Mouse (Mus musculus): ENCODE measurements around the gene Fermt1. TPM values are rescaled to one million over a fixed set of nuclear protein-coding genes. Genes with fewer than 3 reads are reported as not detected.
A peak's percentile ranks its signal among the peaks of the same experiment; 100 is the strongest.

The Fermt1 gene
- total RNA-seq, 2 experiments from 2014 or later: 0.40 to 0.59 TPM

DNA sequence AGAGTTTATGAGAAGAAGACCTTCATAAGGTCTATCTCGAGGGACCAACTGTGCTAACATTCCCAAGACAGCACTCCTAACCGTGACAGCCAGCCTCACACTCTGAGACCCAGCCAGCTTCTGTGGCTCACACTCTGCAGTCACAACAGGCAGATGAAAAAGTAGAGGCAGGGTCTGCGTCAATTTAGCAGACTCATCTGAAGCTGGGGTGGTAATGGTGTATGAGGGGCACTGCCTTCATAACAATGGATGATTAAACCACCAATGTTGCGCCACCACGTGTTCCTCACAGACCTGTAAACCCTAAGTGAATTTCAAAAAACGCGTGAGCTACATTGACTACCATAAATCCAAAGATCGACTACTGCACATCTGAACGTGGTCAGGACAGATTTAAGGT lies 2.1 kb downstream of the Fermt1 start:
- no peak overlapping the region for H3K27ac ChIP-seq
- H3K4me3 ChIP-seq: no peak overlapping the region
- TF ChIP-seq CTCF (IDR thresholded peaks at IDR 0.05): no peak
- intact Hi-C loops (cut with DNase I): no loop called here
- no peak for DNase-seq (ENCODE audit: extremely low spot score in 1 of 2, low spot score in 2 of 2)

DNA sequence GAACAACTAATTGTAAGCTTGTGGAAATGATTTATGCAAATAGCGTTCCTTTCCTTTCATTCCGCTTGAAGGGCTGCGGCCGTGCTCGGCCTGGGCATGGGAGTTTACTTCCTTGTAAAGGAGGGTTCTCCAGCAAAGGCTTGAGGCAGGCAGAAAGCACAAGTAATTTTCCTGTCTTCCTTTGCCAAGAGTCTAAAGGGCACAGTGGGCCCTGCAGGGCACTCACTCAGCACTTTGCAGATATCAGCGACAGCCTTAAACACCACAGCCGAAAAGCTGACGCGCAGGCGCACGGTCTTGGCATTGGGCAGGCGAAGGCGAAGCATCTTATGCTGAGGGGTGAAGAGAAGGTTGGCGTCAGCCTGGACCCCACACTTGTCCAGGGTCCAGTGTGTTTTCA lies 6.7 kb downstream of the Fermt1 start:
- no peak overlapping the region for H3K4me3 ChIP-seq
- intact Hi-C loops (cut with DNase I): no loop called here
- DNase-seq (ENCODE audit: extremely low spot score in 1 of 2, low spot score in 2 of 2): no peak
- no peak for TF ChIP-seq CTCF (IDR thresholded peaks at IDR 0.05)
- H3K27ac ChIP-seq: no peak overlapping the region

DNA sequence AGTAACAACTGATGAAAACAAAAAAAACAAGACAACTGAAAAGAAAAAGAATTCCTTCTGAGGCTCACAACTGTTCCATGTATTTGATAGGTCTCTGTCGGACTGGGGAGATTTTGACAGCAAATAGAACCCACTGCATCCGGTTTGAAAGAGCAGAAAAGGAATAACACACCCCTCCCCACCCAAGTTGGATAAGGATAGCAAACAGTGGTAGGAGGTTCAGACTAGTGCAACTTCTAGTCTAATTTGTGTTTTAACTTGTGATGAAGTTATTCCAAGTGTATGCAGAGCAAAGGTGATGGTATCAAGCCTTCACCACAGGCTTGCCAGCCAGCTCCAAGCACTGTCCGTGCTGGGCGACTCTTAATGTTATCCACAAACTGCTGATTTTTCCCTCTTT lies 9.5 kb downstream of the Fermt1 start:
- intact Hi-C loops (cut with DNase I): no loop called here
- DNase-seq (ENCODE audit: extremely low spot score in 1 of 2, low spot score in 2 of 2): no peak
- Histone ChIP-seq H3K27ac (no peak overlapping the region), H3K4me3 (no peak overlapping the region)
- no peak for TF ChIP-seq CTCF (IDR thresholded peaks at IDR 0.05)

- no peak for TF ChIP-seq CTCF (IDR thresholded peaks at IDR 0.05)
- DNase-seq (ENCODE audit: extremely low spot score in 1 of 2, low spot score in 2 of 2): no peak
- Histone ChIP-seq H3K27ac (no peak overlapping the region), H3K4me3 (no peak overlapping the region)
- intact Hi-C loops (cut with DNase I): no loop called here
Measured at GRCm38 (mm10) chr2:132934711-132935110, 11.0 kb downstream of the Fermt1 start.

DNA sequence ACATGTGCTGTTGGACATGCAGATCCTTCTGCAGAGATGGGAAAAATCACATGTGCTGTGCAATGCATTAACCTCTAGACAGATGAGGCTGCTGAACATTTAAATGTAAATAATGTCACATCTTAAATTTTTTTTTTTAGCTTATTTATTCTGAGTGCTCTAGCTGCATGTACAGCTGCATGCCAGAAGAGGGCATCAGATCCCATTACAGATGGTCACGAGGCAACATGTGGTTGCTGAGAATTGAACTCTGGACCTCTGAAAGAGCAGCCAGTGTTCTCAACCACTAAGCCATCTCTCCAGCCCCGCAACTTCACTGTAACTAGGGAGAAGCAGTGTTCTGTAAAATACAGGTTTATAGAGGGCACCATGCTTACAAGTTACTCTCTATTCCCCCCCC lies 11.6 kb downstream of the Fermt1 start:
- no peak; the same call in 1 of the 2 replicates for TF ChIP-seq CTCF (IDR thresholded peaks at IDR 0.05)
- DNase-seq (ENCODE audit: extremely low spot score in 1 of 2, low spot score in 2 of 2): no peak
- Histone ChIP-seq H3K27ac (no peak overlapping the region), H3K4me3 (no peak overlapping the region)
- intact Hi-C loops (cut with DNase I): no loop called here

DNA sequence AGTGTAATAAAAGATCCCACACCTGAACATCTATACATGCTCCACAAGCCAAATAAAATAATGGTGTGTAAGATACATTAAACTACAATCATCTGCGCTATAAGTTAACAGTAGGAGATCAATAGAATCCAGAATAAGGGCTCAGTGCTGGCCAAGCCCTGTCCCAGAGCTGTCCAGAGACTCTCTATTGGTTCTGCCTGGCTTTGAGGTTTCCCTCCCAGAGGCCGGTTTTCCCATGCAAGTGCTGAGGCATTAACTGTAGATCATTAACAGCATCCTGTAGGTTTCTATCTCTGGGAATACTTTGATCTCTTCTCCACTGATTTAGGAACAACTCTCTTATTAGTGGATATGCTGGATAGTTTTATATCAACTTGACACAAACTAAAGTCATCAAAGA lies 16.7 kb downstream of the Fermt1 start:
- H3K27ac ChIP-seq: no peak overlapping the region
- no peak overlapping the region for H3K4me3 ChIP-seq
- TF ChIP-seq CTCF (IDR thresholded peaks at IDR 0.05): no peak
- no peak for DNase-seq (ENCODE audit: extremely low spot score in 1 of 2, low spot score in 2 of 2)
- intact Hi-C loops (cut with DNase I): no loop called here

- TF ChIP-seq CTCF (IDR thresholded peaks at IDR 0.05): no peak
- Histone ChIP-seq H3K27ac (no peak overlapping the region), H3K4me3 (no peak overlapping the region)
- intact Hi-C loops (cut with DNase I): no loop called here
- no peak for DNase-seq (ENCODE audit: extremely low spot score in 1 of 2, low spot score in 2 of 2)
Measured at GRCm38 (mm10) chr2:132927871-132928270, 17.8 kb downstream of the Fermt1 start.

GRCm38 (mm10) chr2:132927298-132927697 lies 18.4 kb downstream of the Fermt1 start:
- no peak for TF ChIP-seq CTCF (IDR thresholded peaks at IDR 0.05)
- intact Hi-C loops (cut with DNase I): no loop called here
- Histone ChIP-seq H3K4me3 (no peak overlapping the region), H3K27ac (no peak overlapping the region)
- no peak for DNase-seq (ENCODE audit: extremely low spot score in 1 of 2, low spot score in 2 of 2)

- TF ChIP-seq CTCF (IDR thresholded peaks at IDR 0.05): no peak
- no peak overlapping the region for H3K27ac ChIP-seq
- H3K4me3 ChIP-seq: no peak overlapping the region
- DNase-seq (ENCODE audit: extremely low spot score in 1 of 2, low spot score in 2 of 2): no peak
- intact Hi-C loops (cut with DNase I): no loop called here
Measured at GRCm38 (mm10) chr2:132923290-132924085, 22.2 kb downstream of the Fermt1 start.

DNA sequence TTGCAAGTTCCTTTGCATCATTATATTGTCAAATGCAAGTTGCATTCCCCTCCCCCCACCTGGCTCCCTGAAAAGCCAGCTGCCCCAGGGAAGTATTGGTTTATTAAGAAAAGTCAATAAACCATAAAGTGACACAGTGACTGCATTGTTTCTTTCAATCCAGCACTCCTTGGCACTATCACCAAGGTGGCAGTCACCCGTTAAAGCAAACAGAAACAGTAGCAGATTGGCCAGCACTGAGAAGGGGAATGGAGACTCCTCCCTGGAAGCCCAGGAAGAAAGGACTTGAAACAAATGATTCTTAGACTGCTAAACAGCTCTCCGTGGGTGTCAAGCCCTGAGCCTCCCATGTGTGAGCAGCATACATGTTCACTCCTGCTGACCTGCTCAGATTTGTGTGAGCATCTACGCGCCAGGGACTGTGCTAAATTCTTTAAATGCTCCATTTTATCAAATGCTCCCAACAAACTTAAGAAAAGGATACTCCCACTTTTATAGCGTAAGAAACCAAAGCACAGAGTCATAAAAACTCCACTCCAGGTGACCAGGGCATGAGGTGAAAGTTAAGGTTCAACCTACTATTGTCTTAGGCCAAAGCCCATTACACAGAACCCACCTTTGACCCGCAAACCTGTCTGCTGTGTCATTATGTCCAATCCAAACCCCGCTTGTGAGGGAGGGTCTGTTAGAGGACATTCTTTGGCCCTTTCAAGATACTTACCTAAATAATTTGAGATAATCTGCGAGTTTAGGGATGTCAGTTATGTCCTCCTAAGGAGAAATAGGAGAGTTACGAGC lies 23.4 kb downstream of the Fermt1 start:
- intact Hi-C loops (cut with DNase I): no loop called here
- no peak for TF ChIP-seq CTCF (IDR thresholded peaks at IDR 0.05)
- no peak for DNase-seq (ENCODE audit: extremely low spot score in 1 of 2, low spot score in 2 of 2)
- Histone ChIP-seq H3K27ac (no peak overlapping the region), H3K4me3 (no peak overlapping the region)

GRCm38 (mm10) chr2:132914785-132915184 lies 30.9 kb downstream of the Fermt1 start:
- intact Hi-C loops (cut with DNase I): no loop called here
- no peak overlapping the region for H3K27ac ChIP-seq
- no peak overlapping the region for H3K4me3 ChIP-seq
- TF ChIP-seq CTCF (IDR thresholded peaks at IDR 0.05): no peak
- no peak for DNase-seq (ENCODE audit: extremely low spot score in 1 of 2, low spot score in 2 of 2)

- peak in 1 of 2 experiments; percentile 37 for DNase-seq (ENCODE audit: extremely low spot score in 1 of 2, low spot score in 2 of 2)
- no peak overlapping the region for H3K27ac ChIP-seq
- intact Hi-C loops (cut with DNase I): loop anchor here (5.0 kb wide), 1 partner anchor 589 kb away; no protein-coding TSS in a partner anchor
- TF ChIP-seq CTCF (IDR thresholded peaks at IDR 0.05): peak; percentile 65
- no peak overlapping the region for H3K4me3 ChIP-seq
Measured at GRCm38 (mm10) chr2:132906763-132907162, 38.9 kb downstream of the Fermt1 start.

All from left cerebral cortex, adult 2 months (tissue).